Mouse (Mus musculus) limb, embryonic 12.5 days (tissue): ENCODE measurements around the gene 2010003K11Rik. TPM values are rescaled to one million over a fixed set of nuclear protein-coding genes. Genes with fewer than 3 reads are reported as not detected.

Experiments used
- ATAC-seq: fragments of 200-750 bp; cut with Nextera tagmentation; 2 replicates; pipeline ENCODE4 v1.8.0; 2017; ENCODE audit warnings: low read depth, moderate TSS enrichment; ENCODE audit not compliant: insufficient number of reproducible peaks, insufficient read depth, low FRiP score, low TSS enrichment
- H3K27ac ChIP-seq: fragments of 300-500 bp; sonication (generic); 2 replicates; pipeline ENCODE4 v1.5.1; 2016; ENCODE audit warnings: mild to moderate bottlenecking, moderate library complexity
- H3K27me3 ChIP-seq: fragments of 300-500 bp; sonication (generic); 2 replicates; pipeline ENCODE4 v1.6.1; 2016; ENCODE audit warnings: mild to moderate bottlenecking, moderate library complexity
- H3K36me3 ChIP-seq: fragments of 300-500 bp; sonication (generic); 2 replicates; pipeline ENCODE4 v1.6.1; 2016; ENCODE audit warnings: mild to moderate bottlenecking, moderate library complexity
- H3K4me1 ChIP-seq: fragments of 300-500 bp; sonication (generic); replicated peaks from 2 replicates; pipeline ENCODE4 v1.6.1; 2016
- H3K4me2 ChIP-seq: fragments of 300-500 bp; sonication (generic); 2 replicates; pipeline ENCODE4 v1.6.1; 2016; ENCODE audit warnings: mild to moderate bottlenecking, moderate library complexity
- H3K4me3 ChIP-seq: fragments of 300-500 bp; sonication (generic); replicated peaks from 2 replicates; pipeline ENCODE4 v1.5.1; 2016; ENCODE audit warnings: mild to moderate bottlenecking
- H3K9ac ChIP-seq: fragments of 300-500 bp; sonication (generic); replicated peaks from 2 replicates; pipeline ENCODE4 v1.6.1; 2016; ENCODE audit warnings: mild to moderate bottlenecking, moderate library complexity
- H3K9me3 ChIP-seq: fragments of 300-500 bp; sonication (generic); 2 replicates; pipeline ENCODE4 v1.6.1; 2016; ENCODE audit warnings: mild to moderate bottlenecking, moderate library complexity
- WGBS: fragments of 180-500 bp; shearing (Covaris S2); methylation state at CpG from one replicate; pipeline ENCODE4 v1.1.7; 2016; 5-methylcytosine and 5-hydroxymethylcytosine counted together
- polyA plus RNA-seq: library from polyadenylated mRNA; unstranded; fragments of >200 nt; fragmentation: Nextera tagmentation; extraction: Ambion mirVana; gene quantifications from 2 replicates; pipeline ENCODE4 v1.2.1, GENCODE M21; 2016

Gene 2010003K11Rik
- polyA plus RNA-seq, 1 experiment from 2014 or later, result not detected

GRCm38 (mm10) chr19:4517483-4517882 is 19.1 kb upstream of the 2010003K11Rik start:
- H3K36me3 ChIP-seq, result no peaks in the 10 kb centered on the region
- no peak overlapping the region for H3K4me3 ChIP-seq
- H3K4me1 ChIP-seq, result peaks cover 23% of the 10 kb centered on the region
- H3K9ac ChIP-seq, result no peak overlapping the region
- H3K27ac ChIP-seq, result no peak overlapping the region
- H3K9me3 ChIP-seq, result no peaks in the 10 kb centered on the region
- 86% methylated on average over 1 of the region's 1 CpGs for WGBS
- H3K27me3 ChIP-seq, result no peaks in the 10 kb centered on the region
- ATAC-seq, result no peak
- no peak overlapping the region for H3K4me2 ChIP-seq

- Histone ChIP-seq H3K27me3 (peaks cover 7% of the 10 kb centered on the region; the same call in 1 of the 2 replicates), H3K9ac (no peak overlapping the region), H3K4me3 (no peak overlapping the region), H3K27ac (peak overlapping the region; percentile 74; the same call in 1 of the 2 replicates), H3K36me3 (no peaks in the 10 kb centered on the region), H3K4me2 (no peak overlapping the region), H3K4me1 (peaks cover 26% of the 10 kb centered on the region), H3K9me3 (no peaks in the 10 kb centered on the region)
- 64% methylated on average over 2 of the region's 2 CpGs for WGBS
- ATAC-seq, result no peak
These were observed 17.9 kb upstream of the 2010003K11Rik start for GRCm38 (mm10) chr19:4516288-4516687.

- H3K27ac ChIP-seq, result peak overlapping the region; percentile 74
- H3K9ac ChIP-seq, result 0 out of 2 replicates have a peak overlapping the region, but pooled peaks have one; percentile 31
- no peaks in the 10 kb centered on the region for H3K36me3 ChIP-seq
- H3K4me2 ChIP-seq, result 0 out of 2 replicates have a peak overlapping the region, but pooled peaks have one; percentile 11
- WGBS, result 46% methylated on average over 2 of the region's 2 CpGs
- ATAC-seq, result no peak
- H3K4me1 ChIP-seq, result peaks cover 31% of the 10 kb centered on the region
- peaks cover 12% of the 10 kb centered on the region; the same call in 1 of the 2 replicates for H3K27me3 ChIP-seq
- H3K9me3 ChIP-seq, result no peaks in the 10 kb centered on the region
- H3K4me3 ChIP-seq, result no peak overlapping the region
These were observed 17.4 kb upstream of the 2010003K11Rik start for GRCm38 (mm10) chr19:4515746-4516145.

GRCm38 (mm10) chr19:4513236-4513858 is 15.0 kb upstream of the 2010003K11Rik start:
- peaks cover 33% of the 10 kb centered on the region for H3K4me1 ChIP-seq

GRCm38 (mm10) chr19:4511116-4511841 is 12.9 kb upstream of the 2010003K11Rik start:
- 8% methylated on average over 13 of the region's 13 CpGs for WGBS
- Histone ChIP-seq H3K9ac (peak overlapping the region; percentile 61; the same call in 1 of the 2 replicates), H3K27ac (no peak overlapping the region), H3K36me3 (no peaks in the 10 kb centered on the region), H3K4me2 (peak overlapping the region; percentile 91), H3K4me1 (peaks cover 28% of the 10 kb centered on the region), H3K27me3 (peaks cover 15% of the 10 kb centered on the region; the same call in 1 of the 2 replicates), H3K9me3 (no peaks in the 10 kb centered on the region), H3K4me3 (peak overlapping the region; percentile 72)
- ATAC-seq, result no peak

More at GRCm38 (mm10) chr19:4513236-4513858, 15.0 kb upstream of the 2010003K11Rik start:
- no peak for ATAC-seq
- Histone ChIP-seq H3K36me3 (no peaks in the 10 kb centered on the region), H3K27me3 (peaks cover 15% of the 10 kb centered on the region; the same call in 1 of the 2 replicates), H3K9me3 (no peaks in the 10 kb centered on the region), H3K9ac (no peak overlapping the region), H3K27ac (no peak overlapping the region), H3K4me2 (no peak overlapping the region), H3K4me3 (no peak overlapping the region)
- 73% methylated on average over 4 of the region's 4 CpGs for WGBS

- under 1% methylated on average over 82 of the region's 82 CpGs for WGBS
- peaks cover 18% of the 10 kb centered on the region for H3K4me1 ChIP-seq
- H3K4me3 ChIP-seq, result peak within 1 kb of the TSS; percentile 72
- H3K9ac ChIP-seq, result peak within 1 kb of the TSS; percentile 61
- no peaks in the 10 kb centered on the region for H3K36me3 ChIP-seq
- peaks cover 15% of the 10 kb centered on the region; the same call in 1 of the 2 replicates for H3K27me3 ChIP-seq
- no peaks in the 10 kb centered on the region for H3K9me3 ChIP-seq
- no peak within 1 kb of the TSS for H3K27ac ChIP-seq
- H3K4me2 ChIP-seq, result peak within 1 kb of the TSS; percentile 91
- peak; percentile 100 for ATAC-seq
These were observed 11.9 kb upstream of the 2010003K11Rik start, which contains the start of gene Pcx for GRCm38 (mm10) chr19:4509986-4510963. Gene Pcx (plus strand): TSS chr19:4510472.

- no peaks in the 10 kb centered on the region for H3K36me3 ChIP-seq
- WGBS, result 74% methylated on average over 3 of the region's 3 CpGs
These were observed 9.4 kb upstream of the 2010003K11Rik start for GRCm38 (mm10) chr19:4507746-4508145.

GRCm38 (mm10) chr19:4504830-4505229 is 6.4 kb upstream of the 2010003K11Rik start:
- 91% methylated on average over 1 of the region's 1 CpGs for WGBS
- ATAC-seq, result no peak

More at GRCm38 (mm10) chr19:4507746-4508145, 9.4 kb upstream of the 2010003K11Rik start:
- no peak for ATAC-seq
- H3K9ac ChIP-seq, result no peak overlapping the region
- no peaks in the 10 kb centered on the region for H3K9me3 ChIP-seq
- peaks cover 15% of the 10 kb centered on the region; the same call in 1 of the 2 replicates for H3K27me3 ChIP-seq
- peaks cover 10% of the 10 kb centered on the region for H3K4me1 ChIP-seq
- H3K4me3 ChIP-seq, result no peak overlapping the region
- H3K4me2 ChIP-seq, result no peak overlapping the region
- no peak overlapping the region for H3K27ac ChIP-seq

GRCm38 (mm10) chr19:4502701-4503100 is 4.3 kb upstream of the 2010003K11Rik start:
- Histone ChIP-seq H3K9ac (no peak overlapping the region), H3K36me3 (no peaks in the 10 kb centered on the region), H3K27ac (no peak overlapping the region), H3K9me3 (no peaks in the 10 kb centered on the region), H3K4me3 (no peak overlapping the region), H3K4me2 (no peak overlapping the region), H3K4me1 (peaks cover 8% of the 10 kb centered on the region), H3K27me3 (no peaks in the 10 kb centered on the region)
- WGBS, result 79% methylated on average over 2 of the region's 2 CpGs
- ATAC-seq, result no peak

More at GRCm38 (mm10) chr19:4504830-4505229, 6.4 kb upstream of the 2010003K11Rik start:
- Histone ChIP-seq H3K4me3 (no peak overlapping the region), H3K27ac (no peak overlapping the region), H3K27me3 (no peaks in the 10 kb centered on the region), H3K9ac (no peak overlapping the region), H3K4me2 (no peak overlapping the region), H3K4me1 (no peaks in the 10 kb centered on the region; the same call in 1 of the 2 replicates), H3K36me3 (no peaks in the 10 kb centered on the region), H3K9me3 (no peaks in the 10 kb centered on the region)

GRCm38 (mm10) chr19:4497263-4497973 is 965 bp downstream of the 2010003K11Rik start:
- peaks cover 10% of the 10 kb centered on the region for H3K4me1 ChIP-seq
- peak overlapping the region; percentile 27; the same call in 1 of the 2 replicates for H3K4me2 ChIP-seq

More at GRCm38 (mm10) chr19:4497263-4497973, 965 bp downstream of the 2010003K11Rik start:
- no peak overlapping the region for H3K4me3 ChIP-seq
- ATAC-seq, result no peak; the same call in 1 of the 2 replicates
- WGBS, result 9% methylated on average over 4 of the region's 4 CpGs
- no peaks in the 10 kb centered on the region for H3K27me3 ChIP-seq
- no peaks in the 10 kb centered on the region for H3K9me3 ChIP-seq
- no peak overlapping the region for H3K9ac ChIP-seq
- no peaks in the 10 kb centered on the region for H3K36me3 ChIP-seq
- no peak overlapping the region for H3K27ac ChIP-seq
